Mouse (Mus musculus): ENCODE data around the gene Olfr466. TPM values are rescaled to one million over a fixed set of nuclear protein-coding genes. Genes with fewer than 3 reads are reported as not detected.
A peak's percentile ranks its signal among the peaks of the same experiment; 100 is the strongest.

The Olfr466 gene
- polyA plus RNA-seq, 1 experiment from 2014 or later, result not detected

- no peak overlapping the region for H3K9ac ChIP-seq
- H3K4me3 ChIP-seq (replicated peaks), result peak overlapping the region; percentile 31
- H3K4me2 ChIP-seq, result peak overlapping the region; percentile 65
- WGBS, result 21% methylated on average over 46 of the region's 46 CpGs
- H3K27ac ChIP-seq, result no peak overlapping the region
- no peaks in the 10 kb centered on the region for H3K9me3 ChIP-seq (replicated peaks)
- peak; percentile 70 for ATAC-seq (replicated peaks; ENCODE audit: low FRiP score)
- H3K27me3 ChIP-seq, result no peaks in the 10 kb centered on the region
- H3K4me1 ChIP-seq, result peaks cover 5% of the 10 kb centered on the region; the same call in 1 of the 2 replicates
- H3K36me3 ChIP-seq, result no peaks in the 10 kb centered on the region
These were observed 25.9 kb downstream of the Olfr466 start for GRCm38 (mm10) chr13:65175734-65176471.

- Histone ChIP-seq H3K9me3 (replicated peaks) (no peaks in the 10 kb centered on the region), H3K4me2 (no peak overlapping the region), H3K27me3 (no peaks in the 10 kb centered on the region), H3K36me3 (no peaks in the 10 kb centered on the region), H3K4me1 (peaks cover 5% of the 10 kb centered on the region; the same call in 1 of the 2 replicates), H3K27ac (no peak overlapping the region), H3K4me3 (replicated peaks) (no peak overlapping the region), H3K9ac (no peak overlapping the region)
- 60% methylated on average over 15 of the region's 15 CpGs for WGBS
- peak; percentile 43 for ATAC-seq (replicated peaks; ENCODE audit: low FRiP score)
These were observed 26.5 kb downstream of the Olfr466 start for GRCm38 (mm10) chr13:65176472-65177091.

DNA sequence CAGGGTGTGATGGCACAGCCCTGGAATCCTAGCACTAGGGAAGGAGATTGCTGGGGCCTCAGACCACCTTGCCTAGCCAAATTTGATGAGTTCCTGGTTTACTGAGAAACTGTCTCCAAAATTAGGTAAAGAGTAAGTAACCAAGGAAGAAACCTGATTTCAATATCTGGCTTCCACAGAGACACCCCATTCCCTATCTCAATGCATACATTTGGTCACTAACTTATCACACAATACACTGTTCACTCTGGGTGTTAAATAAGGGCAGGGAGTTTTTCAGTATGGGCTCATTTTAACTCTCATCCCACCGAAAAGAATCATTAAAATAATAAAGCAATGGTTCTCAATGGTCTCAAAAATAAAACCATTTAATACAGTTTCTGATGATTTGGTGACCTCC is 50.6 kb downstream of the Olfr466 start:
- no peak for ATAC-seq (replicated peaks; ENCODE audit: low FRiP score)
- no peaks in the 10 kb centered on the region for H3K9me3 ChIP-seq (replicated peaks)
- no peaks in the 10 kb centered on the region for H3K36me3 ChIP-seq
- 83% methylated on average over 1 of the region's 1 CpGs for WGBS
- no peaks in the 10 kb centered on the region for H3K4me1 ChIP-seq
- no peak overlapping the region for H3K9ac ChIP-seq
- H3K4me3 ChIP-seq (replicated peaks), result no peak overlapping the region
- no peak overlapping the region for H3K27ac ChIP-seq
- H3K27me3 ChIP-seq, result no peaks in the 10 kb centered on the region
- H3K4me2 ChIP-seq, result no peak overlapping the region

Other genes starting within 250 kb of the Olfr466 start
- 0.15 and 0.21 TPM in 2 replicates for gene Cntnap3, start 246.3 kb upstream of the Olfr466 start, polyA plus RNA-seq (2015; fragmentation: Nextera tagmentation; extraction: Ambion mirVana)
- not detected in 2 replicates for gene Spata31, start 232.8 kb upstream of the Olfr466 start, polyA plus RNA-seq (2015; fragmentation: Nextera tagmentation; extraction: Ambion mirVana)
- gene Spata31d1c, start 117.2 kb upstream of the Olfr466 start, polyA plus RNA-seq (2015; fragmentation: Nextera tagmentation; extraction: Ambion mirVana), result not detected in 2 replicates
- not detected in 2 replicates for gene Prss47, start 97.5 kb upstream of the Olfr466 start, polyA plus RNA-seq (2015; fragmentation: Nextera tagmentation; extraction: Ambion mirVana)
- 54.5 and 55.7 TPM in 2 replicates for gene Mfsd14b, start 37.3 kb upstream of the Olfr466 start, polyA plus RNA-seq (2015; fragmentation: Nextera tagmentation; extraction: Ambion mirVana)
- gene Olfr465-ps1, start 12.2 kb upstream of the Olfr466 start, polyA plus RNA-seq (2015; fragmentation: Nextera tagmentation; extraction: Ambion mirVana), result not detected in 2 replicates
- not detected in 2 replicates for gene Nlrp4f, start 55.7 kb downstream of the Olfr466 start, polyA plus RNA-seq (2015; fragmentation: Nextera tagmentation; extraction: Ambion mirVana)
- gene Gm10775, start 109.3 kb downstream of the Olfr466 start, polyA plus RNA-seq (2015; fragmentation: Nextera tagmentation; extraction: Ambion mirVana), result not detected in 2 replicates
- gene Zfp369, start 128.6 kb downstream of the Olfr466 start, polyA plus RNA-seq (2015; fragmentation: Nextera tagmentation; extraction: Ambion mirVana), result 10.4 and 11.0 TPM in 2 replicates

Data from kidney, embryonic 15.5 days (tissue).